In the genomic region with DNA sequence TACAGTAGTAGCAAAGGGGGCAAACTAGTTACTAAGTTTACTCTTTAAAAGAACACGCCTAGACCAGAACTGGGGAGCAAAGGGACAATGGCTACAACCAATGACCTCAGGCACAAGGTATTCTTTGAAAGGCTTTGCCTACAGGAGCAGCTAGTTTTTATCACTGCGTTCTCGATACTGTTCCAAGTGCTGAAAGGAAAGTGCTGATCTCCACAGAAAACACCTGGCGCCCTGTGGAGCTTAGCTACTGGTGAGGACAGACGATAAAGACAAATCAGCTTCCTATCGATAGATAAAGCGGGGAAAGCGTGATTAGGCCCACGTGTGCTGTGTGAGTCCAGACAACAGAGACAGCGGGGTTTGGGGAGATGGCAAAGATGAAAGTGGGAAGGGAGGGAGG, we compare ENCODE assay signal across 15 mouse cellular contexts. TPM values are rescaled to one million over a fixed set of nuclear protein-coding genes. Genes with fewer than 3 reads are reported as not detected.
A peak's percentile ranks its signal among the peaks of the same experiment; 100 is the strongest.
DNase-seq lines count a peak whose midpoint lies in the region; ATAC-seq and TF ChIP-seq lines count a peak whose summit lies in the region.
"Had no signal": no experiment of that assay in that cellular context is flagged by ENCODE, and none has a peak within 500 bp of the region (broad histone marks: within the 10 kb centered on the region; RNA-seq: fewer than 3 reads in every experiment).

No protein-coding gene starts in this region.

- H3K9ac ChIP-seq in heart, embryonic 11.5 days (ENCODE audit: low read depth, low read length), result no peak overlapping the region
- H3K9ac ChIP-seq in liver, embryonic 13.5 days, result peak overlapping the region; percentile 30; the same call in 1 of the 2 replicates
- no peak overlapping the region for H3K9ac ChIP-seq in stomach, postnatal 0 days (ENCODE audit: low read length)
- H3K9ac ChIP-seq: hindbrain, embryonic 14.5 days; kidney, embryonic 15.5 days; lung, embryonic 14.5 days had no signal

- ATAC-seq in heart, embryonic 11.5 days (replicated peaks; ENCODE audit: insufficient number of reproducible peaks, low FRiP score, low TSS enrichment), result no peak
- no peak for ATAC-seq in liver, embryonic 13.5 days (ENCODE audit: low read depth)
- peak; percentile 69 for ATAC-seq in stomach, postnatal 0 days (ENCODE audit: low FRiP score, low TSS enrichment)
- ATAC-seq: Patski had no signal

- 0 out of 2 replicates have a peak overlapping the region, but pooled peaks have one; percentile 12 for H3K4me3 ChIP-seq in heart, embryonic 11.5 days (ENCODE audit: low read depth, low read length)
- no peak overlapping the region for H3K4me3 ChIP-seq in thymus, adult 2 months (ENCODE audit: control insufficient read depth, insufficient read depth, low read length)
- H3K4me3 ChIP-seq in liver, embryonic 13.5 days (replicated peaks), result peak overlapping the region; percentile 3; the same call in 1 of the 2 replicates
- no peak overlapping the region for H3K4me3 ChIP-seq in stomach, postnatal 0 days (ENCODE audit: low read depth, low read length)
- H3K4me3 ChIP-seq: kidney, embryonic 15.5 days had no signal

- WGBS in heart, embryonic 11.5 days (ENCODE audit: insufficient replicate concordance), result 10% methylated on average over 10 of the region's 10 CpGs
- WGBS in thymus, adult 2 months, result 29% methylated on average over 10 of the region's 10 CpGs
- 23% methylated on average over 10 of the region's 10 CpGs for WGBS in liver, embryonic 13.5 days (ENCODE audit: insufficient replicate concordance)
- WGBS in stomach, postnatal 0 days, result 36% methylated on average over 10 of the region's 10 CpGs

- no peak overlapping the region for H3K27ac ChIP-seq in heart, embryonic 11.5 days (ENCODE audit: low read depth, low read length)
- H3K27ac ChIP-seq in thymus, adult 2 months (ENCODE audit: control insufficient read depth, insufficient read depth, low read length), result 0 out of 2 replicates have a peak overlapping the region, but pooled peaks have one; percentile 12
- H3K27ac ChIP-seq in liver, embryonic 13.5 days, result no peak overlapping the region
- peak overlapping the region; percentile 50; the same call in 1 of the 2 replicates for H3K27ac ChIP-seq in stomach, postnatal 0 days (replicated peaks)
- H3K27ac ChIP-seq: hindbrain, embryonic 14.5 days; kidney, embryonic 15.5 days had no signal

- H3K4me1 ChIP-seq in heart, embryonic 11.5 days (ENCODE audit: control insufficient read depth, insufficient read depth, low read length), result peaks cover 18% of the 10 kb centered on the region
- peaks cover 37% of the 10 kb centered on the region for H3K4me1 ChIP-seq in thymus, adult 2 months (replicated peaks; ENCODE audit: control insufficient read depth, insufficient read depth, low read length)
- peaks cover 63% of the 10 kb centered on the region for H3K4me1 ChIP-seq in liver, embryonic 13.5 days (replicated peaks)
- no peaks in the 10 kb centered on the region; the same call in none of the 2 replicates for H3K4me1 ChIP-seq in stomach, postnatal 0 days (replicated peaks; ENCODE audit: control insufficient read depth, insufficient read depth)

- TF ChIP-seq POLR2A in thymus, adult 2 months (IDR thresholded peaks at IDR 0.05; ENCODE audit: control insufficient read depth, extremely low read depth, insufficient read depth, low read length, poor library complexity), result no peak

- H3K9me3 ChIP-seq in heart, embryonic 11.5 days (replicated peaks; ENCODE audit: control insufficient read depth, low read length), result no peaks in the 10 kb centered on the region
- no peaks in the 10 kb centered on the region for H3K9me3 ChIP-seq in liver, embryonic 13.5 days (replicated peaks)
- no peaks in the 10 kb centered on the region for H3K9me3 ChIP-seq in stomach, postnatal 0 days (ENCODE audit: control insufficient read depth, low read length)
- H3K9me3 ChIP-seq: kidney, embryonic 15.5 days had no signal

- H3K27me3 ChIP-seq in heart, embryonic 11.5 days (ENCODE audit: control insufficient read depth, insufficient read depth, low read length), result peaks cover 4% of the 10 kb centered on the region; the same call in 1 of the 2 replicates
- H3K27me3 ChIP-seq in thymus, adult 2 months (ENCODE audit: control insufficient read depth, insufficient read depth, low read length), result no peaks in the 10 kb centered on the region
- no peaks in the 10 kb centered on the region; the same call in 1 of the 2 replicates for H3K27me3 ChIP-seq in liver, embryonic 13.5 days
- H3K27me3 ChIP-seq in stomach, postnatal 0 days (ENCODE audit: control insufficient read depth, insufficient read depth, low read length), result no peaks in the 10 kb centered on the region
- H3K27me3 ChIP-seq: kidney, embryonic 15.5 days; Patski had no signal

- H3K36me3 ChIP-seq in heart, embryonic 11.5 days (ENCODE audit: control insufficient read depth, insufficient read depth, low read length), result no peaks in the 10 kb centered on the region
- no peaks in the 10 kb centered on the region for H3K36me3 ChIP-seq in thymus, adult 2 months (ENCODE audit: control insufficient read depth, insufficient read depth, low read length)
- no peaks in the 10 kb centered on the region for H3K36me3 ChIP-seq in liver, embryonic 13.5 days
- no peaks in the 10 kb centered on the region for H3K36me3 ChIP-seq in stomach, postnatal 0 days (ENCODE audit: control insufficient read depth, insufficient read depth, low read length)
- H3K36me3 ChIP-seq: kidney, embryonic 15.5 days had no signal

- DNase-seq in heart, adult 9 months (ENCODE audit: low spot score in 2 of 2), result no peak
- no peak for DNase-seq in thymus, adult 2 months
- DNase-seq in thymus, postnatal 10 days (ENCODE audit: low spot score in 2 of 2), result no peak
- DNase-seq in liver, embryonic 13.5 days, result no peak
- no peak for DNase-seq in stomach, postnatal 0 days (ENCODE audit: low spot score)
- no peak for DNase-seq in cerebellum, postnatal 10 days
- no peak for DNase-seq in left cerebral cortex, adult 9 months (ENCODE audit: low spot score in 2 of 2)
- DNase-seq: cerebellum, adult 2 months; gastrocnemius, postnatal 36 days; lung, embryonic 14.5 days; thymus, postnatal 25 days had no signal

- H3K4me2 ChIP-seq in heart, embryonic 11.5 days, result peak overlapping the region; percentile 56
- peak overlapping the region; percentile 43 for H3K4me2 ChIP-seq in liver, embryonic 13.5 days
- peak overlapping the region; percentile 25; the same call in 1 of the 2 replicates for H3K4me2 ChIP-seq in stomach, postnatal 0 days (replicated peaks; ENCODE audit: low read depth)
- H3K4me2 ChIP-seq: hindbrain, embryonic 14.5 days; kidney, embryonic 15.5 days; lung, embryonic 14.5 days had no signal

- TF ChIP-seq CTCF in thymus, adult 2 months (IDR thresholded peaks at IDR 0.05; ENCODE audit: borderline replicate concordance, control insufficient read depth, extremely low read depth, insufficient read depth, low read length, poor library complexity), result no peak
- TF ChIP-seq CTCF in stomach, postnatal 0 days (IDR thresholded peaks at IDR 0.05; ENCODE audit: low read depth), result no peak

- no peak for TF ChIP-seq EP300 in stomach, postnatal 0 days (optimal IDR thresholded peaks at IDR 0.05)

RNA-seq across cellular contexts. Expression of a gene that starts 26.9 kb away (rescaled TPM):
- polyA plus RNA-seq in heart, embryonic 11.5 days (2014; fragmentation: Nextera tagmentation; extraction: Ambion mirVana), result 64.3 and 70.8 TPM in 2 replicates
- polyA plus RNA-seq in thymus, adult 2 months (2012; rRNA removed), result 90.2 and 114 TPM in 2 replicates
- polyA plus RNA-seq in liver, embryonic 13.5 days (2015; fragmentation: Nextera tagmentation; extraction: Ambion mirVana), result 28.9 and 30.2 TPM in 2 replicates
- polyA plus RNA-seq in stomach, postnatal 0 days (2015; fragmentation: Nextera tagmentation; extraction: Ambion mirVana), result 52.1 and 52.3 TPM in 2 replicates

Comparison
In these comparisons a context has a peak if more than half of its experiments do, and no peak if none do; other contexts are left out.
1. H3K27ac ChIP-seq: peak in thymus, adult 2 months (single experiment) and stomach, postnatal 0 days (single experiment); none in heart, embryonic 11.5 days (single experiment) and liver, embryonic 13.5 days (single experiment).
2. H3K4me3 ChIP-seq: peak in heart, embryonic 11.5 days (single experiment) and liver, embryonic 13.5 days (single experiment); none in thymus, adult 2 months (single experiment) and stomach, postnatal 0 days (single experiment).
3. Peak in every context shown above with its lines, with median percentiles within 50 percentile points of each other: H3K4me2 ChIP-seq.